Mouse (Mus musculus): ENCODE measurements around the gene Aatf. TPM values are rescaled to one million over a fixed set of nuclear protein-coding genes. Genes with fewer than 3 reads are reported as not detected.
"Not testable (repeated sequence)": the region's sequence is repeated elsewhere in the genome, so short reads cannot be mapped to it uniquely, and the experiment has no call there.

Aatf gene
- polyA plus RNA-seq, 1 experiment from 2014 or later = 51.4 TPM

DNA sequence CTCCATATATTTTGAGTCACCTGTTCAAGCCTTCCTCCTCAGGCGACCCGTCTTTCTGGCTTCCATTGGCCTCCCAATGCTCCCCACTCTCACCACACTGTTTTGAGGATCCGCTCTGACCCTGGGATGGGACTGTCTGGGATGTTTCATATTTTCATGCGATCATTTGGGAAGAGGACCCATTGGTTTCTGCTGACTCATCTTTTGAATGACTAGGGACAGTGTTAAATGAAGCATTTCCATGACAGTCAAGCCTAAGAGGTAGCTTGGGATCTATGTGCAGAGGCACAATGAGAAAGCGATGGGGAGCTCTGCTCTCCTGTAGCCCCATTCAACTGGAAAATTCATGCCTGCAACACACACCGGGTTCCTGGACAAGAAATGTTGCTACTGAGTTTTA lies 92.5 kb downstream of the Aatf start:
- Histone ChIP-seq H3K9me3 (replicated peaks) (no peaks in the 10 kb centered on the region), H3K36me3 (ENCODE audit: poor library complexity, severe bottlenecking) (no peaks in the 10 kb centered on the region), H3K4me1 (peaks cover 7% of the 10 kb centered on the region; the same call in 1 of the 2 replicates), H3K9ac (no peak overlapping the region), H3K4me2 (no peak overlapping the region), H3K4me3 (no peak overlapping the region), H3K27me3 (no peaks in the 10 kb centered on the region), H3K27ac (no peak overlapping the region; the same call in 1 of the 2 replicates)
- ATAC-seq = no peak
- 94% methylated on average over 6 of the region's 6 CpGs for WGBS

DNA sequence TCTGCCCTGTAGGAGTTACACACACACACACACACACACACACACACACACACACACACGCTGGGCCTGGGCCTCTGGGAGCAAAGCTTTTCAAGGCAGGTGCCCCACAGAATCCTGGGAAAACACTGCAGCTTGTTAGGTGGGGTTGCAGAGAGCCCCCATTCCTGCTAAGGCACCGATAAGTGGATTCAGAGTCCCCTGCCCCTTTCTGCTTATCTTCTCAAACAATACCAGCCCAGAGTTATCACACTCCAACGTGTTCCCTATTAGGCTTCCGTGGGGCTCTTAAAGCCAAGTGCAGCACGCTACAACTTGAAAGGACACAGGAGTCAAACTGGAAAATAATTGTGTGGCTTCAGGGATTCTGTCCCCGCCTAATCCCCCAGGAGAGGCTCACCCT lies 100.2 kb downstream of the Aatf start:
- 41% methylated on average over 6 of the region's 6 CpGs for WGBS

DNA sequence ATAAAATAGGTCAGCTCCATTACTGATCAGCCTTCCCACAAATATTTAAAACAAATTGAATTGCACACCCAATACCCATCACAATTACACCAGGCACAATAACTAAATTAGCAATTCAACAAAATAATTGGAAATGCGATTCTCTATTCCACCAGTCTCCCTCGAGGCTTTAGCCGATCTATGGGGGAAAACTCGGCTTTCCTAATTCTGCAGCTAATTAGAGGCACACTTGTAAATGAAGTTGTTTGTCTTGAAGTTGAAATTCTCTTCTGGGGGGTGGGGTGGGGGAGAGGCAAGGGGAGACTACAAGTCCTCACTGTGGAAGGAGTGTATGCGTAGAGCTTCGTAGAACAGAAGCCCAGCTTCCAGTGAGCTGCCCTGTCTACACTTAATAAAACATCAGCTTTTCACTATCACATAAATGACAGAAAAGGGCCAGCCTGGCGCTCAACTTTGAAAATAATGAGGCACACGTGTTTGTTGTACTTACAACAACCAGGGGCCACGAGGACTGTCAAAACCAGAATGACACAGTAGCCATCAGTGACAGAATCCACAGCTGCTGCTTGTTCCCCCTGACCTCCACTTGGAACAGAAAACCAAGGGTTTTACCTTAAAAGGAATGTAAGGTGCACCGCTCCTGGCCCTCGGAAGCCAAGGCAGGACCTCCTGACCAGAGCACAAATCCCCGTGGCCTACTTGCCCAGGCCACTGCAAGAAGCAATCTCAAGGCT lies 101.0 kb downstream of the Aatf start:
- 31% methylated on average over 12 of the region's 12 CpGs for WGBS
- peaks cover 37% of the 10 kb centered on the region for H3K4me1 ChIP-seq
- no peak for ATAC-seq
- H3K9me3 ChIP-seq (replicated peaks) = no peaks in the 10 kb centered on the region
- no peak overlapping the region for H3K4me3 ChIP-seq
- H3K27me3 ChIP-seq = peaks cover 8% of the 10 kb centered on the region
- no peak overlapping the region for H3K27ac ChIP-seq
- no peaks in the 10 kb centered on the region for H3K36me3 ChIP-seq (ENCODE audit: poor library complexity, severe bottlenecking)
- H3K4me2 ChIP-seq = no peak overlapping the region
- peak overlapping the region; percentile 18; the same call in 1 of the 2 replicates for H3K9ac ChIP-seq

More for the DNA sequence above, 100.2 kb downstream of the Aatf start:
- no peaks in the 10 kb centered on the region for H3K9me3 ChIP-seq (replicated peaks)
- no peak overlapping the region for H3K27ac ChIP-seq
- peaks cover 37% of the 10 kb centered on the region for H3K4me1 ChIP-seq
- H3K36me3 ChIP-seq (ENCODE audit: poor library complexity, severe bottlenecking) = no peaks in the 10 kb centered on the region
- H3K4me2 ChIP-seq = no peak overlapping the region
- H3K9ac ChIP-seq = no peak overlapping the region
- no peak for ATAC-seq
- H3K27me3 ChIP-seq = peaks cover 8% of the 10 kb centered on the region
- H3K4me3 ChIP-seq = no peak overlapping the region

DNA sequence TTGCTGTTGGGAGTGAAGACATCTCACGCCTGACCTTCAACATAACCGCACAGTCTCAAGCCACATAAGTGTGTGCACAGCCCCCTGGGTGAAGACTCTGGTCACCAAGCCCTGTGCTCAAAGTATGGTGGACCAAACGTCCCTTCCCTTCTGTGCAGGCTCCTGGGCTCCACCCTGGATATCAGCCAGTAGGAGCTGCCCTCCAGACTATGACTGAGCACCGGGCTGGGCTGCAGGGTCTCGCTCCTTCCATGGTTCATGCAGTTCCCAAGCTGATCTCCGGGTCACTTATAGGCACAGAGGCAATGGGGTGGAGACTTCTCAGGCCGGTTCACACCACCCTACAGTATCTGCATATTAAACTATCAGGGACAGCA lies 101.7 kb downstream of the Aatf start:
- ATAC-seq = no peak
- WGBS = 64% methylated on average over 7 of the region's 7 CpGs
- no peak overlapping the region for H3K27ac ChIP-seq
- no peak overlapping the region for H3K9ac ChIP-seq
- H3K4me3 ChIP-seq = no peak overlapping the region
- H3K9me3 ChIP-seq (replicated peaks) = 0 out of 2 replicates have a peak, but pooled peaks cover 6% of the 10 kb centered on the region
- peaks cover 8% of the 10 kb centered on the region for H3K27me3 ChIP-seq
- peaks cover 2% of the 10 kb centered on the region; the same call in 1 of the 2 replicates for H3K36me3 ChIP-seq (ENCODE audit: poor library complexity, severe bottlenecking)
- H3K4me2 ChIP-seq = no peak overlapping the region
- H3K4me1 ChIP-seq = peaks cover 37% of the 10 kb centered on the region

DNA sequence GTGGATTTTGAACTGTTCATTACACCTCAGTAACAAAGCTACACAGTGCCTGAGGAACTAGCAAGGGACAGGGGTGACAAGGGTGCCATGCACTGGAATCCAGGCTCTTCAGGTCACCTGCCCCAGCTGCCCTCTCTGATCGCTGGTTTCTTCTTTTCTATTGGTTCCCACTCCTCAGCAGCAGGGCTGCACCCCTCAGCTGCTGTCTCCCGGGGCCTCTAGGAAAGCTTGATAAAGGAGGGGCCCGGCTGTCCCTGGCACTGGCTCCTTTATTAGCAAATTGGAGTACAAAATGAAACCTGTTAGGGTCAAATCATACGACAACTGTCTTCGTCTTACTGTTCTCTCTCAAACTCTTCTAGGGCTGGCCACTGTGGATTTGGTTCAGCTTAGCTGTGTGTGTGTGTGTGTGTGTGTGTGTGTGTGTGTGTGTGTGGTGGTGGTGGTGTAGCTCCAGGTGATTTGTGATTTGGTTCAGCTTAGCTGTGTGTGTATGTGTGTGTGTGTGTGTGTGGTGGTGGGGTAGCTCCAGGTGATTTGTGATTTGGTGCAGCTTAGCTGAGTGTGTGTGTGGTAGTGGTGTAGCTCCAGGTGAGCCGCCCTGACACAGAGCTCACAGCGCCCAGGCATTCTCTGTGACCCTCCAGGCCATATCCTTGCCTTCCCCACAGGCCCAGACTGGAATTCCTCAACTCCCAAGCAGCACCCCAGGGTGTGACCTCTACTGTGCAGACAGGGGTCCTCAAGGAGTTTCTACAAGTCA lies 102.3 kb downstream of the Aatf start:
- Histone ChIP-seq H3K9ac (no peak overlapping the region), H3K36me3 (ENCODE audit: poor library complexity, severe bottlenecking) (peaks cover 4% of the 10 kb centered on the region; the same call in 1 of the 2 replicates), H3K4me2 (no peak overlapping the region), H3K4me1 (peaks cover 37% of the 10 kb centered on the region), H3K27me3 (peaks cover 8% of the 10 kb centered on the region), H3K4me3 (no peak overlapping the region), H3K27ac (no peak overlapping the region), H3K9me3 (replicated peaks) (0 out of 2 replicates have a peak, but pooled peaks cover 8% of the 10 kb centered on the region)
- no peak; the same call in 1 of the 2 replicates for ATAC-seq
- WGBS = 65% methylated on average over 7 of the region's 7 CpGs

DNA sequence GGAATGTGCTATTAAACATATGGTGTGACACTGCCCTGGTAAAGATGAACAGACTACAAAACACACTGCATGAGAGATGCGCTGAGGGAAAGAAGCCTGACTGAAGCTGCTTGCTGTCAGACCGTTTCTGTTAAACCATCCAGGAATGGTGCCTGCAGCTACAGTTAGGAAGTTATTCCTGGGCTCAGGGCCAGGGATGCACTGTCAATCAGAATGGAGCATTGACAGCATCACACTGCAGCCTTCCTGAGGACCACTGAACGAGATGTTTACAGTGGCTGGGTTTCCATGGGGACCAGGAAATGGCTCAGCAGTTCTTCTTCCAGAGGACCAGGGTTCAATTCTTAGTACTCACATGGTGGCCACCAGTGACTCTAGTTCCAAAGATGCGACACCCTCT lies 102.9 kb downstream of the Aatf start:
- 0 out of 2 replicates have a peak, but pooled peaks cover 8% of the 10 kb centered on the region for H3K9me3 ChIP-seq (replicated peaks)
- H3K4me1 ChIP-seq = peaks cover 37% of the 10 kb centered on the region
- no peak overlapping the region for H3K4me3 ChIP-seq
- peak; percentile 19; the same call in 1 of the 2 replicates for ATAC-seq
- H3K4me2 ChIP-seq = no peak overlapping the region
- H3K9ac ChIP-seq = no peak overlapping the region
- H3K36me3 ChIP-seq (ENCODE audit: poor library complexity, severe bottlenecking) = peaks cover 4% of the 10 kb centered on the region; the same call in 1 of the 2 replicates
- H3K27me3 ChIP-seq = peaks cover 8% of the 10 kb centered on the region
- no peak overlapping the region for H3K27ac ChIP-seq
- WGBS = 51% methylated on average over 4 of the region's 4 CpGs

DNA sequence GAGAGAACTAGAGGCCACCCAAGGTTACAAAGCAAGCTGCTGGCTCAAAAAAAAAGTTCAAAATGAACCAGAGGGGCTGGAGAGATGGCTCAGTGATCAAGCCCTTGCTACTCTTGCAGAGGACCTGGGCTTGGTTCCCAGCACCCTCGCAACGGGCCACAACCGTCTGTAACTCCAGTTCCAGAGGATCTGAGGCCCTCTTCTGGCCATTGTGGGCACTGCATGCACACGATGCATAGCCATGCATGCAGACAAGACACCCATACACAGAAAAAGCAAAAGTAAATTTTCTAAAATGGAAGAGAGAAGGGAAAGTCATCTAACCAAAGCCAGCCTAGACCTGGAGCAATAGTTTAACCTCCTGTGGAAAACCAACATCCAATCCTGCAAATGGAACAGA lies 106.6 kb downstream of the Aatf start:
- Histone ChIP-seq H3K9ac (no peak overlapping the region), H3K4me2 (no peak overlapping the region), H3K9me3 (replicated peaks) (0 out of 2 replicates have a peak, but pooled peaks cover 8% of the 10 kb centered on the region), H3K4me3 (no peak overlapping the region), H3K4me1 (peaks cover 17% of the 10 kb centered on the region), H3K36me3 (ENCODE audit: poor library complexity, severe bottlenecking) (peaks cover 5% of the 10 kb centered on the region), H3K27me3 (no peaks in the 10 kb centered on the region), H3K27ac (no peak overlapping the region)
- WGBS = 95% methylated on average over 4 of the region's 4 CpGs
- no peak for ATAC-seq

DNA sequence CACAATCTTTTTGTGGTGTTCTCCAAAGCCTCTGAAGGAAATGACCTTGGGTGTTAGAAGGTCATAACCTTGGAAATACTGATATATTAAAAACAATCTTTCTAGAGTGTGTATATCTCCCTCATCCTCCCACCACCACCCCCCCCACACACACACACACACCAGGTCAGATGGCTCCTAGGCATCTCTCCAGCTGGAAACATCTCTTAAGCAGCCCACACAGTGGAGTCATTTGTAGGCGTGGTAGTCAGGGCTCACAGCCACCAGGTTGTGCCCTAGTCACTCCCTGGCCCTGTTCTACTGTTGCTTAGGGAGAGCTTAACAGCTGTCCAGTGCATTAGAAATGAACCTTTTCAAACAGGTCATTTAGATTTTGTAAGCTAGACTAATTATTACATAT lies 118.3 kb downstream of the Aatf start:
- WGBS = 60% methylated on average over 1 of the region's 1 CpGs
- peaks cover 15% of the 10 kb centered on the region for H3K4me1 ChIP-seq
- peaks cover 45% of the 10 kb centered on the region for H3K36me3 ChIP-seq (ENCODE audit: poor library complexity, severe bottlenecking)
- no peaks in the 10 kb centered on the region for H3K9me3 ChIP-seq (replicated peaks)
- H3K27ac ChIP-seq = no peak overlapping the region
- H3K4me3 ChIP-seq = no peak overlapping the region
- no peak overlapping the region for H3K4me2 ChIP-seq
- H3K9ac ChIP-seq = no peak overlapping the region
- H3K27me3 ChIP-seq = no peaks in the 10 kb centered on the region
- ATAC-seq = no peak

DNA sequence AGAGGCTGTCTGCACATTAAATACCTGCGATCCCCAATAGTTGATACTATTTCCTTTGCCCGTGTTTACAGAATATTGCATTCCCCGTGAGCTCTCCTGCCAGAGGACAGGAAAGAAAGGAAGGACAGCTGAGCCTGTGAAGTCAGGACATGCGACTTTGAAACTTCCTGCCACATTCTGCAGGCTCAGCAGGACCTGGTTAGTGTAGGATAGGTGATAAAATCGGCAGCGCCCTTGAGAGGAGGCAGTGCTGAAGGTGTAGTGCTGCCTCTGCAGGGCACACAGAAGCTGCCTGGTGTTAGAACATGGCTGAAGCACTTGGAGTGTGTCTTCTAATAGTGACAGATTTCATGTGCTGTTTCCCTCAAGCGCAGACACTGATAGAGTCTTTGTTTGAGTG lies 119.8 kb downstream of the Aatf start:
- no peak overlapping the region for H3K4me2 ChIP-seq
- H3K4me3 ChIP-seq = no peak overlapping the region
- H3K9me3 ChIP-seq (replicated peaks) = no peaks in the 10 kb centered on the region
- no peak overlapping the region for H3K9ac ChIP-seq
- no peak for ATAC-seq
- H3K27me3 ChIP-seq = no peaks in the 10 kb centered on the region
- H3K36me3 ChIP-seq (ENCODE audit: poor library complexity, severe bottlenecking) = peaks cover 48% of the 10 kb centered on the region
- WGBS = 85% methylated on average over 7 of the region's 7 CpGs
- H3K27ac ChIP-seq = no peak overlapping the region
- H3K4me1 ChIP-seq = peaks cover 21% of the 10 kb centered on the region

DNA sequence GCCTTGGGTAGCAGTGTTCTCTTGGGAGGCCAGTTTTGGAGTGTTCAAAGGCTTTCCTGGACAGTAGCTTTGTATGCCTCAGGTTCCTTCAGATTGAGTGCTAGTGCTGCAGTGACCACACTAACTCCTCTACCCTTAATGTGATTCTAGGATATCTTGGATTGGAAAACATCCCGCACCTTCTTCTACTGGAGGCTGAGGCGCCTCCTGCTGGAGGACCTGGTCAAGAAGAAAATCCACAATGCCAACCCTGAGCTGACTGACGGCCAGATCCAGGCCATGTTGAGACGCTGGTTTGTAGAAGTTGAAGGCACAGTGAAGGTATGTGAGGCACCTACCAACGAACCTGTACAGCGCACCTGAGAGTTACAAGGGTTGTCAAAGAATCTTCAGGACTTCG lies 121.3 kb downstream of the Aatf start:
- 77% methylated on average over 7 of the region's 7 CpGs for WGBS
- Histone ChIP-seq H3K4me1 (peaks cover 18% of the 10 kb centered on the region), H3K36me3 (ENCODE audit: poor library complexity, severe bottlenecking) (peaks cover 41% of the 10 kb centered on the region)
- H3K9ac ChIP-seq; H3K27ac ChIP-seq; H3K4me3 ChIP-seq; H3K9me3 ChIP-seq (replicated peaks); H3K27me3 ChIP-seq; ATAC-seq; H3K4me2 ChIP-seq: not testable (repeated sequence)

DNA sequence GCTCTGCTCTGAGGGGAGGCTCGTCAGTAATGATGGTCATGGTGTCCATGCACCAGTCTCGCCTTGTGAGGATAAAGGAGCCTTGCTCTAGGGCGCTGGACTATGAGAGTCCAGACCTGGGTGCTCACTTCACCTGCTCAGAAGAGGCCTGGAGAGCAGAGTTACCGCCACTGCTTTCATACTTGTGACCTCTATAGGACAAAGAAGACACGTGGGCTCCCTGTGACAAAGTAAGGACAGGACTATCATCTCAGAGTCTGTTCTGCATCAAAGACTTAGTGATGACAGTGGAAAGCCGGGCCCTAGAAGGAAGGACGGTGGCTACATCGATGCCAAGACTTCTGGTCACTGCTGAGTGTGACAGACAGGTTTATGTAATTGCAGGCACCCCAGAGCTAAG lies 122.2 kb downstream of the Aatf start:
- H3K4me3 ChIP-seq = no peak overlapping the region
- H3K9me3 ChIP-seq (replicated peaks) = no peaks in the 10 kb centered on the region
- ATAC-seq = no peak
- H3K27ac ChIP-seq = no peak overlapping the region
- 86% methylated on average over 8 of the region's 8 CpGs for WGBS
- no peaks in the 10 kb centered on the region for H3K27me3 ChIP-seq
- no peak overlapping the region for H3K9ac ChIP-seq
- H3K36me3 ChIP-seq (ENCODE audit: poor library complexity, severe bottlenecking) = peaks cover 41% of the 10 kb centered on the region
- H3K4me1 ChIP-seq = peaks cover 9% of the 10 kb centered on the region; the same call in 1 of the 2 replicates
- H3K4me2 ChIP-seq = no peak overlapping the region

DNA sequence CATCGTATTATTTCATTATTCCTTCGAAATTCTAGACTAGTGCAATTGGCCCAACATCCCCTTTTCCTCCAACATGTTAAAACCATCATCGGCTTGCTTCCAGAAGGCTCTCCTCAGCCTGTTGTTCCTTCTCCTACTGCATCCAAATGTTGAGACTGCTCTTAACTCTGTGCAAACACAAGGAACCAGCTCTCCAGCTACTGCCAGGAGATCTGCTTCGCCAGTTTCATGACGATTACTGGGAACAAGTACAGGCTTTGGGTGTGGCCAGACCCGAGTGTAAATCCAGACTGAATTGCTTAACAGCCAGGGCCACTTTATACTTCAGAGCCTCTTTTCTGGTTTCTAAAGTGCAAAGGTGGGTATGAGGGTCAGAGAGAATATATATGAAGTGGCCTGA lies 124.0 kb downstream of the Aatf start:
- Histone ChIP-seq H3K9ac (no peak overlapping the region), H3K4me3 (no peak overlapping the region), H3K4me1 (peaks cover 5% of the 10 kb centered on the region; the same call in 1 of the 2 replicates), H3K27me3 (no peaks in the 10 kb centered on the region), H3K27ac (no peak overlapping the region), H3K9me3 (replicated peaks) (no peaks in the 10 kb centered on the region), H3K4me2 (no peak overlapping the region), H3K36me3 (ENCODE audit: poor library complexity, severe bottlenecking) (peaks cover 45% of the 10 kb centered on the region)
- 85% methylated on average over 6 of the region's 6 CpGs for WGBS
- ATAC-seq = no peak

All from forebrain, embryonic 13.5 days (tissue).